Mouse (Mus musculus) forebrain, embryonic 10.5 days (tissue): ENCODE measurements at regions not wholly inside any gene's neighbourhood (a gene's known extent, or its start where the extent isn't known, plus 50 kb on each side); places are given as distances from the start of the nearest gene placed in this dataset.
"Not testable (repeated sequence)": the region's sequence is repeated elsewhere in the genome, so short reads cannot be mapped to it uniquely, and the experiment has no call there.

Experiments
- DNase-seq: peaks from one replicate; pipeline ENCODE4 v3.0.0-alpha.2; 2017; ENCODE audit warnings: low spot score; ENCODE audit errors: extremely low spot score
- H3K27ac ChIP-seq: fragments of 300-500 bp; sonication (generic); 2 replicates; pipeline ENCODE4 v1.5.1; 2016; ENCODE audit warnings: mild to moderate bottlenecking
- H3K27me3 ChIP-seq: fragments of 300-500 bp; sonication (generic); 2 replicates; pipeline ENCODE4 v1.6.1; 2016; ENCODE audit warnings: mild to moderate bottlenecking; ENCODE audit not compliant: poor library complexity, severe bottlenecking
- H3K36me3 ChIP-seq: fragments of 300-500 bp; sonication (generic); replicated peaks from 2 replicates; pipeline ENCODE4 v1.6.1; 2016; ENCODE audit warnings: mild to moderate bottlenecking, moderate library complexity
- H3K4me1 ChIP-seq: fragments of 300-500 bp; sonication (generic); 2 replicates; pipeline ENCODE4 v1.6.1; 2016
- H3K4me3 ChIP-seq: fragments of 300-500 bp; sonication (generic); 2 replicates; pipeline ENCODE4 v1.5.1; 2016; ENCODE audit warnings: mild to moderate bottlenecking, moderate library complexity
- H3K9me3 ChIP-seq: fragments of 300-500 bp; sonication (generic); 2 replicates; pipeline ENCODE4 v1.6.1; 2016; ENCODE audit warnings: mild to moderate bottlenecking, moderate library complexity
- WGBS: fragments of 180-500 bp; shearing (Covaris S2); methylation state at CpG from one replicate; pipeline ENCODE4 v1.1.7; 2016; 5-methylcytosine and 5-hydroxymethylcytosine counted together

DNA sequence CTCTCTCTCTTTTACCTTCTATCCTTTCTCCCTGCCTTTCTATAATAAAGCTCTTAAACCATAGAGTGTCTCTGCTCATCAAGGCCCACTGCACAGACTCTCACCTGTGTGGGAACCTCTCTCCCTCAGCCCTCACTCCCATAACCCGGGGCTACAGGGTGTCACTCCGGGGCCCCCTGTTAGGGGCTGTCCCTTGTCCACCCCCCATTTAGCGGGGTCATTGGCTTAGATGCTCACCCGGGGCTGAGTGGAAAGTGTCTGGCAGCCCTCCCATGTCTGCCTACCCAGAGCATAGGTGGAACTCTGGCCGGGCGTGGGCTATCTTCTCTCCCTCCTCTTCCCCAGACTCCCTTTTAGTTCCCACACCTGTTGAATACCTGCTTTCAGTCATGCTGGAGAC lies 116.4 kb downstream of the Zfp993 start:
- DNase-seq, H3K36me3 ChIP-seq, H3K27me3 ChIP-seq, H3K4me1 ChIP-seq, H3K27ac ChIP-seq, H3K4me3 ChIP-seq: not testable (repeated sequence)
- 80% methylated on average over 6 of the region's 6 CpGs for WGBS
- peaks cover 61% of the 10 kb centered on the region for H3K9me3 ChIP-seq

DNA sequence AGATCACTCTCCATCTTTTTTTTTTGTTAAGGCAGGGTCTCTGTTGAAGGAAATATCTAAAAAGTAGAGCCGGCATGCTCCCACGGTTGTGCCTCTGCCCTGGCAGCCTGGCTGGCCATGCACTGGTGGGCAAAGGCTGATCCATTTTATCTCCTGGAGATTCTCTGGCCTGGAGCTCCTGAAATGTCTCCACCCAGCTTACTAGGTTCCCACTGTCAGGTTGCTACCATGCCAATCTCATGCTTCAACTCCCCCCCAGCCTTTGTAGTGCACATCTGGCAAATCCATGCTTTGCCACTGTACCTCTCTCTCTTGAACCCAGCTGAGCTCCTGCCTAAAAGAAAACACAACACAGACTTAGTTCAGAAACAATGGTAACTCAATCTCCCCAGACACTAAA lies 129.0 kb downstream of the Zfp993 start:
- 97% methylated on average over 2 of the region's 2 CpGs for WGBS
- peaks cover 57% of the 10 kb centered on the region for H3K9me3 ChIP-seq
- H3K27ac ChIP-seq, H3K4me1 ChIP-seq, H3K27me3 ChIP-seq, H3K4me3 ChIP-seq, DNase-seq, H3K36me3 ChIP-seq: not testable (repeated sequence)

DNA sequence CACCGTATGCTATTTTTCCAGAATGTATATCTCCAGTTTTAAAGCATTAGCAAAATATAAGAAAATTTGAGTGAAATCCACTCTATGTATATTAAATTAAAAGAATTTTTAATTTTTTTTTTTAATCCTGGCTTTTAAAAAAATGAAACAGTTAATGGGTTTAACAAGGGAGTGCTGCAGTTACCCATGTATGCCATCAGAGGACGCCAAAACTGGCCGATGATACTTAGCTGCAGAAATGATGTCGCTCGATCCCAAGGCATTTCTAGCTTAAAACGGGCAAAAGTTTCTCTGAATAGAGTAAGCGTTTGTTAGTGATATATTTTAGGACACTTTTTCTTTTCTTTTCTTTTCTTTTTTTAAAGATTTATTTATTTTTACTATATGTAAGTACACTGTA lies 129.9 kb downstream of the Zfp993 start:
- not testable (repeated sequence) for DNase-seq, H3K4me3 ChIP-seq, H3K27ac ChIP-seq, H3K27me3 ChIP-seq, H3K36me3 ChIP-seq, H3K4me1 ChIP-seq
- WGBS: 84% methylated on average over 7 of the region's 7 CpGs
- peaks cover 52% of the 10 kb centered on the region for H3K9me3 ChIP-seq

DNA sequence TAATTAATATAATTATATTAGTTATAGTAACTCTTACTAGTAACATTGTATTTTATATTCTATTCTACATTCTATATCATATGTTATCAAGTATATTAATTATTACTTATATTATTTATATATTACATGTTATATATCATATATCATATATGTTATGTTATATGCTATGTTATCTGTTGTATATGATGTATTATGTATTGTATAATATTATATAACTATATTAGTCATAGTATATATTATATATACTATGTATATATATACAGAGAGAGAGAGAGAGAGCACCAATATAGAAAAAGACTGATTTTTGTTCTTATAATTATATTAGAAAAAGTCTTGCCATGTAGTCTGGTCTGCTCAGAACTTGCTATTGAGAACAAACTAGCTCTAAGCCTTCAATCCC lies 133.0 kb downstream of the Zfp993 start:
- H3K4me1 ChIP-seq, H3K27me3 ChIP-seq, H3K27ac ChIP-seq, H3K36me3 ChIP-seq, DNase-seq, H3K4me3 ChIP-seq: not testable (repeated sequence)
- peaks cover 47% of the 10 kb centered on the region for H3K9me3 ChIP-seq
